Comparison of ENCODE assay signal across 16 mouse cellular contexts in the genomic region with DNA sequence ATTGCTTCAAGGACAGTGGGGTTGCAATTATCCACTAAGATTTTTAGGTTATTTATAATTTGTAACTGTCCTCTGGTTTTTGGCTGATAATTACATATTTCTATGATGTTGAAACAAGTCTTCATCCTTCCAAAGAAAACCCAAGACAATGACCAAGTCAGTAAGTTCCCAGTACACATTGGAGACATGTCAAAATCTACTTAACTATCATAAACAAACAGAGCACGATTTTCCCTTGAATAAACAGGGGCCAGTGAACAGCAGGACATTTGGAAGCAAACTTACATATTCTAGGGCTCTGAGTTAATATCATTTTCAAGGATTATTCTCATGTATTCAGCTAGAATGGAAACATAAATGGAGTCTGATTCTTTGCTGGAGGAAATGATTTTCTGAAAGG.
"Had no signal": no experiment of that assay in that cellular context is flagged by ENCODE, and none has a peak within 500 bp of the region (broad histone marks: within the 10 kb centered on the region; RNA-seq: fewer than 3 reads in every experiment).

No protein-coding gene starts in this region.

- H3K4me1 ChIP-seq: limb, embryonic 15.5 days; liver, embryonic 13.5 days; lung, embryonic 15.5 days; neural tube, embryonic 15.5 days had no signal

- H3K4me3 ChIP-seq: limb, embryonic 15.5 days; liver, embryonic 13.5 days; lung, embryonic 15.5 days; midbrain, embryonic 10.5 days; myocyte; neural tube, embryonic 15.5 days had no signal

- H3K4me2 ChIP-seq: limb, embryonic 15.5 days; liver, embryonic 13.5 days; lung, embryonic 15.5 days; neural tube, embryonic 15.5 days had no signal

- H3K27ac ChIP-seq: limb, embryonic 15.5 days; liver, embryonic 13.5 days; lung, embryonic 15.5 days; midbrain, embryonic 10.5 days; neural tube, embryonic 15.5 days had no signal

- H3K9ac ChIP-seq: limb, embryonic 15.5 days; liver, embryonic 13.5 days; lung, embryonic 15.5 days; neural tube, embryonic 15.5 days had no signal

- H3K27me3 ChIP-seq: limb, embryonic 15.5 days; liver, embryonic 13.5 days; lung, embryonic 15.5 days; neural tube, embryonic 15.5 days had no signal

- H3K9me3 ChIP-seq: limb, embryonic 15.5 days; liver, embryonic 13.5 days; lung, embryonic 15.5 days; midbrain, embryonic 10.5 days; neural tube, embryonic 15.5 days had no signal

- ATAC-seq: inflammation-experienced regulatory T-cells, adult 6 months; intestine, postnatal 0 days had no signal

- H3K36me3 ChIP-seq: limb, embryonic 15.5 days; liver, embryonic 13.5 days; lung, embryonic 15.5 days; neural tube, embryonic 15.5 days had no signal

- DNase-seq: kidney, adult 9 months; kidney, postnatal 10 days; layer of hippocampus, adult 9-11 months; layer of hippocampus, postnatal 36 days; liver, embryonic 13.5 days; midbrain, embryonic 14.5 days; spleen, adult 18-20 months; thymus, adult 18-20 months; thymus, postnatal 14 days had no signal
